ENCODE assay signal across 7 mouse cellular contexts in the genomic region with DNA sequence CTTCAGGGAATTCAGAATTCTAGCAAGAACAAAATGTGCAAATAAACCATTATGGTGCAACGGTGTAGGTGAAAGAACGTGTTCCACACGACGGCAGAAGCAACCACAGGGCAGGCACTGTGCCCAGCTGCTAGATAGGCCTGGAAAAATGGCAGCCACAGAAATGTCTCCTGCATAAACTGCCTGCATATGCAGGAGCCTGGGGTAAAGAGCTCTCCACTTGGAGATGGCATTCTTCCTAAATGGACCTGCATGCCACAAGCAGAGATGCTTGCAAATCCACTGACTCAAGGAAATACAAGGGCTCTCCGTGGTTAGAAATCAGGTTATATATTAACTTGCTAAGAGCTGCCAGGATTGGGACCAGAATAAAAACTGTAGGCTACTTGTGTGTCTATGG.
"Had no signal": no experiment of that assay in that cellular context is flagged by ENCODE, and none has a peak within 500 bp of the region (broad histone marks: within the 10 kb centered on the region; RNA-seq: fewer than 3 reads in every experiment).

No protein-coding gene starts in this region.

- H3K4me3 ChIP-seq: intestine, embryonic 15.5 days; left cerebral cortex, adult 2 months; limb, embryonic 10.5 days; liver, embryonic 13.5 days; midbrain, embryonic 13.5 days had no signal

- DNase-seq: liver, embryonic 13.5 days; liver, postnatal 0 days; thymus, postnatal 4 days had no signal
